Mouse (Mus musculus) kidney, adult 18-20 months (tissue): ENCODE results near the gene Pigb.

Experiments used
- DNase-seq: peaks from one replicate; pipeline ENCODE4 v3.0.0; 2021

Gene Pigb

GRCm38 (mm10) chr9:73045204-73045603 lies 5.0 kb upstream of the Pigb start:
- peak; percentile 16 for DNase-seq

- DNase-seq, result peak; percentile 88
Observed at GRCm38 (mm10) chr9:73044146-73045079, 4.2 kb upstream of the Pigb start, which contains the start of gene Rab27a. TSS of gene Rab27a (plus strand) at chr9:73044854.

GRCm38 (mm10) chr9:73039222-73039945 lies 794 bp downstream of the Pigb start:
- peak; percentile 95 for DNase-seq

DNA sequence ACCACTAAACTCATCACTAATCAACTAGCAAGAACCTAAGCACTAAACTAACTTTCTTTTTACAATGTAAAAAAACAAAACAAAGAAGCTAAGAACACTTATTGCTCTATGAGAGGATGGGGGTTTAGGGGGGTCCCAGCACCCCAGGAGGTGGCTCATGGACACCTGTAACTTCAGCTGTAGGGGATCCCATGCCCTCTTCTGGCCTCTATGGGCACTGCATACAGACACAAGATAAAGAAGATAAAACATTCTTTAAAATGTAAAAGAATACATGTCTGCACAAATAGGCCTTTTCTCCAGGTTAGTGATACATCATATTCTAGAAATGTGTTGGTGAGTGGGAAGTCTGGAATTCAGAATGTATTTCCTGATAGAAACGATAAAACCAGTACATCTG lies 6.8 kb downstream of the Pigb start:
- DNase-seq, result no peak

DNA sequence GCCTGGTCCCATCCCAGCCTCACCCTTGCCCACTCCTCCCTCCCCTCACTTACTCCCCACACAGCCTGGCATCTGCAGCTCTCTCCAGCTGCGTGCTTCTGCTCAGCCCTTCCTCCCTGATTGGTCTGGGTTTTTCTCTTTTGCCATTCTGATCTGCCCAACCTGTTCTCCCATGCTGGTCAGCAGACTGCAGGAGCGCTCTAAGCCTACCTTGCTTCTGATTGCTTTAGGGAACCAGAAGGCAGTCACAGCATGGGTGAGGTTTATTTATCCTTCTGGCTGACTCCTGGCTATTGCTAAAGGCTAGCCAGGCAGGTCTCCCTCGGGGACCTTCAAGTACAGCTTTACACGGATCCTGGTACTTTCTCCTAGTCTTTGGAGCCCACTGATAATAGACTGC lies 8.8 kb downstream of the Pigb start:
- no peak for DNase-seq

DNA sequence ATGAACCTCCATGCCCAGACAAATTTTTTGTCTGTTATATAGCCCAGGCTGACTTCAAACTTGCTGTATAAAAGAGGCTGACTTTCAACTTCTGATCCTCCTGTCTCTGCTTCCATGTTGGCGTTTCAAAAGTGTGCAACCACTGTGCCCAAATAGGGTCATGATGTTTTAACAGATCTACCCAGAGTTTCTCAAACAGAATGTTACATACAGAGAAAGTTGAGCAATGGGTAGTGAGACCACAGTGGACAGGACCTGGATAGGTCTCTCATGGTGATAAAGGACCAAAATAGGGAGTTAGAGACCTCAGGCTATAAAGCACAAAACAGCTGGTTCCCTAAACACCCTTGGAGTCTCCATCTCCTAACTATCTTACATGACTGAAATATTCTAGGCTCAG lies 9.7 kb downstream of the Pigb start:
- DNase-seq, result no peak

- no peak for DNase-seq
Observed at GRCm38 (mm10) chr9:73025818-73026636, 14.2 kb downstream of the Pigb start.

GRCm38 (mm10) chr9:73020566-73021097 lies 19.5 kb downstream of the Pigb start:
- no peak for DNase-seq

GRCm38 (mm10) chr9:73019841-73020240 lies 20.3 kb downstream of the Pigb start:
- no peak for DNase-seq

DNA sequence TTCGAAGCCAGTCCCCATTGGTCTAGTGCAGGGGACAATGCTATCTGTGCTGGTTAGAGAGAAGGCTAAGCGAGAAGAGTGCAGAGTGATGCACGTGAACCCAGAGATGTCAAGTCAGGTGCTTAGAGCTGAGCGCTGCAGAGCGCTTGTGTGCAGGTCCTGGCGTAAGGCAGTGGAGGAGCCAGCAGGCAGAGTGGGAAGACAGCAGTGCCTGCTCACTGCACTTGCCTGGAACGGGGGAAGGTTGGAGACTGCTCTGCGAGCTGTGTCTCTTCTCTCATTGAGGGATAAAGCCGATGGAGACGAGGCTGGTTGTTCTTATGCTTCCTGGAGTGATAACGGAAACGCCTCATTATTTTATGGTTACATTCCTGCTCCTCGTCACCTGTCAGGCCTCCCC lies 25.5 kb downstream of the Pigb start:
- DNase-seq, result no peak

DNA sequence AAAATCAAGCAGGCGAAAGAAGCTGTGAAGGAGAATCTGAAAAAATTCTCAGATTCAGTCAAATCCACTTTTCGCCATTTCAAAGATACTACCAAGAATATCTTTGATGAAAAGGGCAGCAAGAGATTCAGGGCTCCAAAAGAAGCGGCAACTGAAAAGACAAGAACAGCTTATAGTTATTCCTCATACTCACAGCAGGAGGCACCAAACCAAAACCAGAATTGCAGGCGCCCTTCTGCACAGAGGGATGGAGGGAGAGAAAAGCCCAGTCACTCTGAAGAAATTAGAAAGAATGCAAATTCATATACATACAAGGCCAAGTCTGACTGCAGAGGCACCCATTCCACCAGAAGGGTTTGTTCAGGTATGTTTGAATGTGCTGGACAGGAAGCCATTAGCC lies 27.5 kb downstream of the Pigb start:
- no peak for DNase-seq

DNA sequence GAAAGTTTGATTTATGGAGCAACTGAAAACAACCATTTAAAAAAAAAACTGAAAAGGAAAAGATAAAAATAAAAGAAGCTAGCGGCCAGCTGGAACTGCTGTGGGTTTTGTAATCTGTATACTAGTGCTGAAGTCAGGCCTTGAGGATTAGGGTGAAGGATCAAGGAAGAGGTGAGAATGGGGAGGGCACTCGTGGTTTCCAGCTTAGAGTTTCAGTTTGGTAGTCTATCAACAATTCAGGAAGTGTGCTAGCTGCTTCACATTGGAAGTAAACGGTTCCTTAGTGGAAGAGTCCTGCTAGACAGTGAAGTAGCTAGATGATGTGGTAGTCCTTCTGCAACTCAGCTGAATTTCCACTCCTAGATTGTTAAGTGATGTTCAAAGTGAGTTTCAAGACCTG lies 31.8 kb downstream of the Pigb start:
- no peak for DNase-seq

- DNase-seq, result no peak
Observed at GRCm38 (mm10) chr9:73006175-73006574, 34.0 kb downstream of the Pigb start.

GRCm38 (mm10) chr9:73005106-73005505 lies 35.1 kb downstream of the Pigb start:
- no peak for DNase-seq

- DNase-seq, result no peak
Observed at GRCm38 (mm10) chr9:73004076-73004475, 36.1 kb downstream of the Pigb start.

DNA sequence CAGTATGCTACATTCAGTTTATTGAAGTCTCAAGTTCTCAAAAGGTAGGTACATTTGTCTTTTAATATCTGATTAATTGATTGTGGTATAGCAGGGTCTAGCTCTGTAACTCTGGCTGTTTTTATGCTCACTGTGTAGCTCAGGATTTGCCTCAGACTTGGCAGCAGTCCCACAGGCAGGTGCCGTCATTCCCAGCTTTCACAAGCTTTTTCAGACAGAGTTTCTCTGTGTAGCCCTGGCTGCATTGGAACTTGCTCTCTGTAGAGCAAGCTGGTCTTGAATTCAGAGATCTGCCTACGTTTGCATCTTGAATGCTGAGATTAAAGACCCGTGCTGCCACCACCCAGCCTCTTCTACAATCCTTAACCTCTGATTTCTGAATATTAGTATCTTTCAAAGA lies 38.0 kb downstream of the Pigb start:
- no peak for DNase-seq

DNA sequence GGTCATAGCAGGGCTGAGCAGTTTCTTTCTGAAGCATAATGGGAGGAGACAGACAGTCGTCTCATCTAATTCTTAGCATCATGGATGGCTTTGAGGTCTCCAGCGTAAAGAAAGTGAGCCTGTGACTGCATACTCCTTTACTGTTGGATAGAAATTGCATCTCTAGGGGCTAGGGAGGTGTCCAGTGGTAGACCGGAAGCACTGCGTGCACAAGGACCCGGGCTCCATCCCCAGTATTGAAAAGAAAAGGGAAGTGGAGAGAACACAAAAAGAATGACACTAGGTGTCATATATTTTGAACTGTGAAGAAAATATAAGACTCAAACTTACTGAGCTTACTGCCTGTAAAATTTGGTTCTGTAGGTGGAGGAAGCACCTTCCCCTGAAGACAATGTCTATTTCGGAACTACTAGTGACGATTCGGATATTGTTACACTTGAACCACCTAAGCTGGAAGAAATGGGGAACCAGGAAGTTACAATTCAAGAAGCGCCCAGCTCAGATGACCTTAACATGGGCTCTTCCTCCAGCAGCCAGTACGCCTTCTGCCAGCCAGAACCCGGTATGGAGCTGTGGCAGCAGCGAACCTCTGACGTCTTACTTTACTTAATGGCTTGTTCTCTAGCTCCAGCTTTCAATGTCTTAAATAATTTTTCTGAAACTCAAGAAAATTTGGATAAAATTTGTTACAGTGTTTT lies 38.7 kb downstream of the Pigb start:
- no peak for DNase-seq

GRCm38 (mm10) chr9:73000487-73000886 lies 39.7 kb downstream of the Pigb start:
- DNase-seq, result no peak

- DNase-seq, result no peak
Observed at GRCm38 (mm10) chr9:72996806-72997205, 43.4 kb downstream of the Pigb start.

DNA sequence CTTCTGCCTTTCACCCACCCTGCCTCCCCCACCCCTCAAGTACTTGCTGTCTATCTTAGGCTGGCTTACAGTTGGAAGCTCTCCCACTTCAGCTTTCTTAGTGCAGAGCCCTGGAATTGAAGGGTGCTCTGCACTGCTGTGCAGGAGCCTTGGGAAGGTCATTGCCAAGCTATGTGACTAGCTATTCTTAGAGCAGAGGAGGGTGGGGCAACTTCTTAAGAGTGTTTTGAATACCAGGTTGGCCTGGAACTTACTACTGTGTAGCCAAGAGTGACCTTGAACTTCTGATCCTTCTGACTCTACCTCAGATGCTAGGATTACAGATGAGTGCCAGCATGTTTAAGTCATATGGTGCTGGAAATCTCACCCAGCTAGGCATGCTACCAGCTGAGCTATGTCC lies 44.0 kb downstream of the Pigb start:
- DNase-seq, result no peak

DNA sequence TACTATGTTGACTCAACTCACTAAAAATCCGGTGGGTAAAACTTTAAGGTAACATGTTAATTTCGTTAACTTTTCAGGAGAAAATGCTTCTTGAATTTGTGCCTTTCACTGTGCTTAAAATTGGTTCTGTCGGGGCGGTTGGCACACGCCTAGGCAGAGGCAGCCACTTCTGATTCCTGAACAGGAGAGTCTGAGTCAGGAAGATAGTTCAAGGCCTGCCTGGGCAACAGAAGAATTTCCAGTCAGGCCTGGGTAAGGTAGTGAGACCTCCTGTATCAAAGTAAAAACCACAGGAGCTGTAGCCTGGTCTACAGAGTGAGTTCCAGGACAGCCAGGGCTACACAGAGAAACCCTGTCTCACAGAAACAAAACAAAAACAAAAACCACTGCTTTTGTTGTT lies 47.6 kb downstream of the Pigb start:
- no peak for DNase-seq

DNA sequence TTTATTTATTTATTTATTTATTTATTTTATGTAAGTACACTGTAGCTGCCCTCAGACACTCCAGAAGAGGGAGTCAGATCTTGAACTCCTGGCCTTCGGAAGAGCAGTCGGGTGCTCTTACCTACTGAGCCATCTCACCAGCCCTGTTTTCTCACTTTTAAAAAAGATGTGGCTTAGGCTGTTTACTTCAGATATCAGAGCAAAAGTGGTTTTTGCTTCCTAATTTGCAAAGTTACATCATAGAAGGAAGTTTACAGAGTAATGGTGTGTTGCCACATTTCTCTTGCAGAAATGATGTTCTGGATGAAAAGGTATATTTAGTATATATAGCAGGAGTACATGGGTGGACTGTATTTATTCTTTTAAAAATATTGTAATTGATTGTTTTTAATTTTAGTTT lies 48.8 kb downstream of the Pigb start:
- no peak for DNase-seq
